Mouse (Mus musculus) CH12.LX (cell line): ENCODE results near the gene Dand5. TPM values are rescaled to one million over a fixed set of nuclear protein-coding genes. Genes with fewer than 3 reads are reported as not detected.

Source experiments
- DNase-seq: peaks from one replicate; pipeline ENCODE4 v3.0.0-alpha.2; 2013; ENCODE audit errors: extremely low read depth
- H3K27ac ChIP-seq: 2 replicates; pipeline ENCODE4 v1.5.1; 2012; ENCODE audit warnings: low read depth, mild to moderate bottlenecking, control low read depth, moderate library complexity; ENCODE audit not compliant: insufficient read depth
- H3K27me3 ChIP-seq: replicated peaks from 2 replicates; pipeline ENCODE3; 2012; ENCODE audit warnings: inconsistent platforms
- H3K36me3 ChIP-seq, 2 experiments: replicated peaks in 1 of 2; 2 replicates each; pipeline versions ENCODE3 to v1.6.1; 2012; ENCODE audit warnings: inconsistent platforms in 1 of 2, low read length in 1 of 2, mild to moderate bottlenecking in 1 of 2, mixed read lengths in 1 of 2, moderate library complexity in 1 of 2; ENCODE audit not compliant: control insufficient read depth in 1 of 2, insufficient read depth in 1 of 2
- H3K4me1 ChIP-seq, 2 experiments: 2 replicates each; pipeline ENCODE4 v1.6.1; 2012; ENCODE audit warnings: inconsistent platforms in 1 of 2, moderate library complexity in 1 of 2; ENCODE audit not compliant: insufficient read depth in 2 of 2, control insufficient read depth in 1 of 2
- H3K4me2 ChIP-seq: 2 replicates; pipeline ENCODE4 v1.6.1; 2012; ENCODE audit warnings: low read depth, mild to moderate bottlenecking, control low read depth; ENCODE audit not compliant: poor library complexity, insufficient read depth, severe bottlenecking
- H3K4me3 ChIP-seq, 3 experiments: fragments of 150-350 bp in 1 of 3; sonication (generic) in 1 of 3; replicated peaks in 1 of 3; 2 replicates each; pipeline versions ENCODE3 to v1.5.1; 2011 to 2012; ENCODE audit warnings: low read depth in 2 of 3, low read length in 2 of 3, mild to moderate bottlenecking in 2 of 3, moderate library complexity in 2 of 3, control low read depth in 1 of 3, improper control_type of control experiment in 1 of 3, inconsistent platforms in 1 of 3, mixed read lengths in 1 of 3; ENCODE audit not compliant: poor library complexity in 1 of 3
- H3K79me2 ChIP-seq: replicated peaks from 2 replicates; pipeline ENCODE4 v1.6.1; 2012; ENCODE audit warnings: mild to moderate bottlenecking, moderate library complexity; ENCODE audit not compliant: control insufficient read depth, poor library complexity, insufficient read depth, severe bottlenecking; ENCODE audit errors: extremely low read depth
- H3K9ac ChIP-seq: 2 replicates; pipeline ENCODE4 v1.6.1; 2012; ENCODE audit warnings: low read depth, mild to moderate bottlenecking, control low read depth, moderate library complexity; ENCODE audit not compliant: insufficient read depth
- H3K9me3 ChIP-seq: replicated peaks from 2 replicates; pipeline ENCODE3; 2012; ENCODE audit warnings: low read length, inconsistent platforms, mixed read lengths
- BHLHE40 ChIP-seq: IDR thresholded peaks from 2 replicates; pipeline ENCODE4 v1.6.1; 2011; ENCODE audit warnings: mild to moderate bottlenecking, low read depth, low read length, improper control_type of control experiment
- CHD2 ChIP-seq: IDR thresholded peaks from 2 replicates; pipeline ENCODE4 v1.6.1; 2011; ENCODE audit warnings: low read length, improper control_type of control experiment
- CTCF ChIP-seq, 2 experiments: IDR thresholded peaks in 1 of 2; conservative IDR thresholded peaks in 1 of 2; 2 replicates each; pipeline ENCODE4 v1.5.1; 2011 to 2012; ENCODE audit warnings: low read depth in 2 of 2, low read length in 2 of 2, improper control_type of control experiment in 1 of 2, inconsistent platforms in 1 of 2, mild to moderate bottlenecking in 1 of 2, moderate library complexity in 1 of 2
- ETS1 ChIP-seq: conservative IDR thresholded peaks from 2 replicates; pipeline ENCODE4 v1.6.1; 2012; ENCODE audit warnings: low read depth, mild to moderate bottlenecking, inconsistent platforms, low read length, improper control_type of control experiment, moderate library complexity
- GABPA ChIP-seq: IDR thresholded peaks from 2 replicates; pipeline ENCODE4 v1.6.1; 2012; ENCODE audit warnings: low read depth, low read length, improper control_type of control experiment, inconsistent platforms; ENCODE audit not compliant: insufficient replicate concordance
- HCFC1 ChIP-seq: IDR thresholded peaks from 2 replicates; pipeline ENCODE4 v1.6.1; 2012; ENCODE audit warnings: low read depth, mild to moderate bottlenecking, inconsistent platforms, low read length, improper control_type of control experiment
- IRF4 ChIP-seq: IDR thresholded peaks from 2 replicates; pipeline ENCODE4 v1.6.1; 2014; ENCODE audit warnings: low read depth, mild to moderate bottlenecking, inconsistent platforms, low read length, improper control_type of control experiment
- JUND ChIP-seq: conservative IDR thresholded peaks from 2 replicates; pipeline ENCODE4 v1.6.1; 2011; ENCODE audit warnings: low read depth, low read length, improper control_type of control experiment
- KAT2A ChIP-seq: IDR thresholded peaks from 2 replicates; pipeline ENCODE4 v1.6.1; 2012; ENCODE audit warnings: low read length, improper control_type of control experiment, inconsistent platforms; ENCODE audit not compliant: insufficient replicate concordance
- MAFK ChIP-seq: IDR thresholded peaks from 2 replicates; pipeline ENCODE4 v1.6.1; 2011; ENCODE audit warnings: low read length, improper control_type of control experiment; ENCODE audit not compliant: insufficient replicate concordance
- MAZ ChIP-seq: IDR thresholded peaks from 2 replicates; pipeline ENCODE4 v1.6.1; 2012; ENCODE audit warnings: low read depth, mild to moderate bottlenecking, inconsistent platforms, low read length, improper control_type of control experiment, moderate library complexity
- MEF2A ChIP-seq: IDR thresholded peaks from 2 replicates; pipeline ENCODE4 v1.6.1; 2014; ENCODE audit warnings: low read depth, mild to moderate bottlenecking, inconsistent platforms, low read length, improper control_type of control experiment, borderline replicate concordance
- MYC ChIP-seq: IDR thresholded peaks from 2 replicates; pipeline ENCODE4 v1.6.1; 2011; ENCODE audit warnings: low read depth, mild to moderate bottlenecking, improper control_type of control experiment, low read length
- PAX5 ChIP-seq: IDR thresholded peaks from 2 replicates; pipeline ENCODE4 v1.6.1; 2012; ENCODE audit warnings: low read length, inconsistent platforms, mixed read lengths
- POLR2AphosphoS2 ChIP-seq: IDR thresholded peaks from 2 replicates; pipeline ENCODE4 v1.6.1; 2011; ENCODE audit warnings: low read depth, low read length, improper control_type of control experiment
- RAD21 ChIP-seq: IDR thresholded peaks from 2 replicates; pipeline ENCODE4 v1.6.1; 2011; ENCODE audit warnings: low read depth, mild to moderate bottlenecking, low read length, improper control_type of control experiment, moderate library complexity
- RCOR1 ChIP-seq: conservative IDR thresholded peaks from 2 replicates; pipeline ENCODE4 v1.6.1; 2012; ENCODE audit warnings: low read depth, mild to moderate bottlenecking, inconsistent platforms, low read length, improper control_type of control experiment
- SIN3A ChIP-seq: IDR thresholded peaks from 2 replicates; pipeline ENCODE4 v1.6.1; 2012; ENCODE audit warnings: low read length, improper control_type of control experiment, inconsistent platforms
- TBP ChIP-seq: conservative IDR thresholded peaks from 2 replicates; pipeline ENCODE4 v1.6.1; 2011; ENCODE audit warnings: low read depth, low read length, improper control_type of control experiment
- TCF12 ChIP-seq: IDR thresholded peaks from 2 replicates; pipeline ENCODE4 v1.6.1; 2014; ENCODE audit warnings: low read depth, mild to moderate bottlenecking, inconsistent platforms, low read length, improper control_type of control experiment
- UBTF ChIP-seq: IDR thresholded peaks from 2 replicates; pipeline ENCODE4 v1.6.1; 2012; ENCODE audit warnings: low read depth, mild to moderate bottlenecking, inconsistent platforms, low read length, improper control_type of control experiment, moderate library complexity
- USF1 ChIP-seq: IDR thresholded peaks from 2 replicates; pipeline ENCODE4 v1.6.1; 2014; ENCODE audit warnings: low read depth, mild to moderate bottlenecking, inconsistent platforms, low read length, improper control_type of control experiment
- ZKSCAN1 ChIP-seq: IDR thresholded peaks from 2 replicates; pipeline ENCODE4 v1.6.1; 2012; ENCODE audit warnings: low read depth, inconsistent platforms, low read length, improper control_type of control experiment, borderline replicate concordance
- ZMIZ1 ChIP-seq: IDR thresholded peaks from 2 replicates; pipeline ENCODE4 v1.6.1; 2012; ENCODE audit warnings: low read depth, mild to moderate bottlenecking, inconsistent platforms, low read length, improper control_type of control experiment
- ZNF384 ChIP-seq: IDR thresholded peaks from 2 replicates; pipeline ENCODE4 v1.6.1; 2012; ENCODE audit warnings: low read depth, low read length, improper control_type of control experiment, inconsistent platforms
- dilution Hi-C: fragments of 300-500 bp; cut with MboI; formaldehyde crosslinking; loops from 2 replicates; pipeline ENCODE4 v1.14.3; 2020; ENCODE audit warnings: low sequenced_read_pairs; ENCODE audit not compliant: extremely low pct_unique_long_range_greater_than_20kb, extremely low pct_ligation_motif_present
- in situ Hi-C: fragments of 300-500 bp; cut with MboI; formaldehyde crosslinking; loops from 3 replicates; pipeline ENCODE4 v1.14.3; 2019; ENCODE audit warnings: low sequenced_read_pairs, low pct_ligation_motif_present, low pct_unique_long_range_greater_than_20kb, mixed read lengths
- polyA plus RNA-seq: library from polyadenylated mRNA; unstranded; fragments of >175 nt; gene quantifications from 2 replicates; pipeline ENCODE4 v1.2.1, GENCODE M21; 2012; ENCODE audit warnings: low read depth; ENCODE audit not compliant: insufficient read length
- total RNA-seq, 2 experiments: library from RNA; depleted of rRNA; stranded (reverse); fragments of 300-350 nt in 1 of 2; fragments of >200 nt in 1 of 2; gene quantifications; 2 replicates each; pipeline ENCODE4 v1.2.3; 2012 to 2014

The Dand5 gene
- total and polyA plus RNA-seq, 3 experiments: 1.4 to 1.7 (median 1.5) TPM

DNA sequence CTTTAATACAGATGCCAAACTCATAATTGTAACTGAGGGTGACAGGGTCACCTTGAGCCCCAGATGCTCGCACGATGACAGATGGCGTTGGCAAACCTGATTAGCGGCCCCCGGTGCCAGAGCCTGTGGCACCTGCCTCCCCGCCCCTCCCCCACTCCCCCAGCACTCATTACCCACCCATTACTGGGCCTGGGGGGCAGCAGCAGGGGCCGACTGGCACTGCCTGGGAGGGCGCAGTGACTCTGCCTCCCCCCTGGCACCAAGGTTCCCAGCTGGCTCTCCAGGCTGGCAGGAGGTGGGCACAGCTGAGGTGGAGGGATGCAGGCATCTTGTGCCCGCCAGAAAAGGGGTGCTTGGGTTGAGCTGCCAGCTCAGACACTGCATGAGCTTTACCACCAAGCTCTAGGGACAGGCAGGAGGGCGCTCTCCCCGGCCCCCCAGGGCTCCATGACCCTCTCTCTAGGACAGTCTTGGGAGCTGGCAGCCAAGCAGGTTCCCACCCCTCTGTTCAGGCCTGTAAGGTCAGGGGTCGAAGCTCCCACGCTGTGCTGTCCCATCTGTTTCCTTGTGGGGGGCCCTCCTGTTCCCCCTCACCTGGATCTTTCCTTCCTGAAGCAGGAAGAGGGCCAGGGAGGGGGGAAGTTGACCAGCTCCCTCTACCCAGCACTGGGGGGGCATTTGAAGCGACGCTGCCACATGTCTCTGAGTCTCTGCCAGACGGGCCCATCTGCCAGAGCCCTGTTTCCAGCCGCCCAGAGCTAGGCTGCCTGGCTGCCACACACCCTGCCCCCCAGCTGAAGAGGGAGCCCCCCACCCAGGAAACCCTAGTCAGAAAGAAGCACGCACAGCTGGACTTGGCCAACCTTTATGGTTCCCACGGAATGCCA is 7.8 kb downstream of the Dand5 start:
- no peak overlapping the region for H3K4me3 ChIP-seq
- H3K9ac ChIP-seq: no peak overlapping the region
- TF ChIP-seq BHLHE40: no peak
- TF ChIP-seq ETS1: no peak
- no peak for TF ChIP-seq MEF2A
- TF ChIP-seq CHD2: no peak
- no peak for TF ChIP-seq RCOR1
- no peak for TF ChIP-seq POLR2AphosphoS2
- TF ChIP-seq RAD21: no peak
- TF ChIP-seq TBP: no peak
- no peak for TF ChIP-seq ZMIZ1
- TF ChIP-seq PAX5: no peak
- no peak for TF ChIP-seq IRF4
- TF ChIP-seq UBTF: no peak
- no peak for TF ChIP-seq MYC
- no peak for TF ChIP-seq MAZ
- no peak for TF ChIP-seq ZNF384
- TF ChIP-seq MAFK: no peak
- no peak for TF ChIP-seq ZKSCAN1
- no peak for TF ChIP-seq GABPA
- no peak for DNase-seq
- dilution Hi-C loops: no loop called here
- H3K4me1 ChIP-seq: peaks cover 2 to 12% of the 10 kb centered on the region in 2 experiments; a peak in 2 of 4 replicates
- no peaks in the 10 kb centered on the region for H3K36me3 ChIP-seq
- in situ Hi-C loops: loop anchor here (5.0 to 10.0 kb wide), 2 partner anchors 100 to 237 kb away; no protein-coding TSS in a partner anchor
- no peak overlapping the region for H3K27ac ChIP-seq
- H3K27me3 ChIP-seq: peaks cover 17% of the 10 kb centered on the region
- no peak overlapping the region for H3K4me2 ChIP-seq
- H3K9me3 ChIP-seq: no peaks in the 10 kb centered on the region
- no peaks in the 10 kb centered on the region for H3K79me2 ChIP-seq

DNA sequence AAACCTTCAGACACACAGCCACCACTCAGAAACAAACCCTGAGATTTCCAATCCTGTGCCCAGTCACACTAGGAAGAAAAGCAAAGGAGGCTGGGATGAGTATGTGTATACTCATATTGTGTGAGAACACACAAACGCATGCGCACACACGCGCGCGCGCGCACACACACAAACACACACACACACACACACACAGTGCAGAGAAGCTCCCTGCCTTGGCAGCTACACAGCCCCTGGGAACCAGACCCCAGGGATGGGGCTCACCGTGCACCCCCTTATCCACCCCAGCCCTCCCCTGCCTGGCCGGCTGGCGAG is 8.4 kb downstream of the Dand5 start:
- H3K9ac ChIP-seq: no peak overlapping the region
- in situ Hi-C loops (loop anchor here (5.0 to 10.0 kb wide), 2 partner anchors 99 to 237 kb away; no protein-coding TSS in a partner anchor), dilution Hi-C loops (no loop called here)
- DNase-seq: no peak
- no peak overlapping the region for H3K4me2 ChIP-seq
- TF ChIP-seq PAX5 (no peak), USF1 (no peak), IRF4 (no peak), CTCF (conservative IDR thresholded peaks at IDR 0.05 in 1 of 2, IDR thresholded peaks at IDR 0.05 in 1 of 2; ENCODE audit: low read depth in 2 of 2, low read length in 2 of 2) (no peak), TCF12 (no peak), JUND (no peak), HCFC1 (no peak), KAT2A (no peak), SIN3A (no peak), MYC (no peak), RCOR1 (no peak), CHD2 (no peak), GABPA (no peak), RAD21 (no peak)
- peaks cover 20% of the 10 kb centered on the region for H3K27me3 ChIP-seq
- no peaks in the 10 kb centered on the region for H3K79me2 ChIP-seq
- no peaks in the 10 kb centered on the region for H3K9me3 ChIP-seq
- peaks cover 2 to 12% of the 10 kb centered on the region in 2 experiments; a peak in 2 of 4 replicates for H3K4me1 ChIP-seq
- no peak overlapping the region for H3K4me3 ChIP-seq
- H3K36me3 ChIP-seq: no peaks in the 10 kb centered on the region
- no peak overlapping the region for H3K27ac ChIP-seq
